Mouse (Mus musculus): Measurements from ENCODE around the gene Myo16.

Gene Myo16

DNA sequence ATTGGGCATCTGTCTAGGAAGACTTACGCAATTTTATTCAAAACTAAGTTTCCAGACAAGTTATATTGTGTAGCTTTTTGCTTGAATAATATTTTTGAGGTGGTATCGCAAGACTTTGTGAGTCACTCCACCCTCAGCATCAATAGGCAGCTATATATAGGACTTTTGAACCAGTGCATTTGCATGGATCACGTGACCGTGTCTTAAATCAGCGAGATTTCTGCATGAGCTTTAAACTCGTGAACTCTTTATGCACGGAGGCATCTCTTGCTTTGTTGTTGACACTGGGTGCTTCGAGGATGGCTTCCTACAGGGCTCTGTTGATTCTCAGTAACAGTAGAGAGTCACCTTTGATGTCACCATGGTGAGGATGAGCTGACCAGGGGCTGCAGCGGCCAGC, 262.2 kb downstream of the Myo16 start:
- DNase-seq, result no peak

DNA sequence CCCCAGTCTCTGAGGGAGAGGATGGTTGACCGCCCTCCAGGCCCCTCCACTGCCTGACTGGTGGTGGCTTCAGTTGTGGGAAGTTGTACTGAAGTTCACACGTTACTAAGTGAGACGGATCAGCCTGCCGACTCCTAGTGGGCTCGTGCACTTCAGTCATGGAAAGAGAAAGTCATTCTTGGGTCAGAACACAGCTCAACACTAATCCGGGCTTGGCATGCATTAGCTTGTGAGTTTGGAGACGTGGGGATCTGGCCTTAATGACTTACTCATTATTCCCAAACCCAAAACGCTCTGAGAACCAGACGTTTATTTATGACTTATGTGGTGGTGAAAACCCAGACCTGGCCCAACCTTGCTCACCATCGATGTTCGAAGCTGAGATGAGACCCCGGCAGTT, 263.1 kb downstream of the Myo16 start:
- no peak for DNase-seq

DNA sequence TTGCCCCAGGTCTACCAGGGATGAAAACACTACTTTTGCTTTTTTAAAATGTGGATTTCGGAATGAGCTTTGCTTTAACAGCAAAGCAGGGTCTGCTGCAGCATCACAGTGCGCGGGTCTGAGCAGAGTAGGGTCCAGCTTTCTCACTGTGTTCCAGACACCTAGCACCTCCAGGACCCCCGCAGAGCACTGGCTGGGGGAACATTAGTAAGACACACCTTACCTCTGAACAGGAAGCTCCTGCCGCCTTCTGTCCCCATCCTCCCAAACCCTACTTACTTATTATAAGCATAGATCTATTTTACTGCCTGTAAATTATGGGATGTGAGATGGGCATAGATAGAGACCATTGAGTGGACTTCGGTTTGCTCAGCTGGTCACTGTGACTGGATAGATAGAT, 263.6 kb downstream of the Myo16 start:
- no peak for DNase-seq

DNA sequence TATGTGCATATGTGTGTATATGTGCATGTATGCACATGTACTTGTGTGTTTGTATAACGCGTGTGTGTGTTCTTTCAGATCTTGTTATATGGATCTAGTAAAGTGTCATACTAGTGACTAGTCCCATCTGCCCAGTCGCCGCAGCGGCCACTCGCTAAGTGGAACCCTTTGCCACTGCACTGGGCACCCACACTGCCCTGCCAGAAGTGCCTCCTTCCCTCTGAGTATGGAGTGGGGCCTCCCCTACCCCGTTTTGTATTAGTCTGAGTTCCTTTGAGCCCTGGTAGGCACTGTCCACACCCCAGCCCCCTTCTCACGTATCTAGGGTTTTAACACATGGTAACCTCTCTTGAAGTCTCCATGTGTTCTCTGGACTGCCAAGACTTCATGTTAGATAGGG, 264.3 kb downstream of the Myo16 start:
- no peak for DNase-seq

DNA sequence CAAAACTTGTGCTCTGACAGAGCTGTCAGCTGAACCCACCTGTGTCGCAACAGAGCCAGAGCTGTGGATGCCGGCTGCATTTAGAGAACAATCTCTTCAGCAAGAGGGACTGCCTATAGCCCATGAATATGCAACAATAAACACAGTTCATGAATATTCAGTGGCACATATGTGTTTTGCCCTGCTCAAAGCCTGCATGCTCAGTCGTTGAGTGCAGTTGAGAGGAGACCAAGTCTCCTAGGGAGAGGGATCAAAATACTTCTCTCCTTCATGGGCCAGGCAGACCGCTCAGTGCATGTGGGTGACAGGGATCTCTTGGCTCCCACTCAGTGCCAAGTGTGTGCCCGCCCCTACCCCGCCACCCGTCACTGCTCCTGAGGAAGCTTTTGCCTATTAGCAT, 265.3 kb downstream of the Myo16 start:
- no peak for DNase-seq

DNA sequence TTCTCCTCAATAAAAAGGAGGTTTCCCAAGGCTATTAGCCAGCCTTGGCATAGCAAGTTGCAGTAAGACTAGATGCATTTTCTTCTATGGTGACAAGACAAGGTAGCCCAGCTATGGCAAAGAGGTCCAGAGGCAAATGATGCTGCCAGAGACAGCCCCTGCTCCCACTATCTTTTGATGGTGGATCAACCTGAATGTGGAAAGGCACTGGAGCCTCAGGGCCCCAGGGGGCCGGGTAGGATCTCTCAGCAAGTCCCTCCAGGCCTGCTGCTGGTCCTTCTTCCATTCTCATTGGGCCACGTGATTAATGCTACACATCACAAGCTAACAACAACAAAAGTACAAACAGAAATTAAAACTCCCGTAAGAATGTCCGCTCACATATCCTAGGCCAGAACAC, 266.0 kb downstream of the Myo16 start:
- DNase-seq, result no peak

DNA sequence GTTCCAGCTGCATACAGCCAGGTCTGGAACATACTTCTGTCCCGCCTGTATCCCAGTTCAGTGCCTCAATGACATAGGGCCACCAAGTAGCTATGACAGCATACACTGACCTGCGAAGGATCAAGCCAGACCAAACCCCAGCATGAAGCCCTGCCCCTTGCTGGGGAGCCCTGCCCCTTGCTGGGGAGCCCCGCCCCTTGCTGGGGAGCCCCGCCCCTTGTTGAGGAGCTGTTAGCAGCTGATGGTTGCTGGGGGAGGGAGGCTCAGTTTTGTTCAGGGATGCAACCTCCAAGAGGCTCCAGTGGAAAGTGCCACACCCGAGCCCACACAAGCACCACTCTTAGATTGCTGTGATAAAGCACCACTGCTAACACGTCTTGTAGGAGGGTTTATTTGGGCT, 266.8 kb downstream of the Myo16 start:
- no peak for DNase-seq

DNA sequence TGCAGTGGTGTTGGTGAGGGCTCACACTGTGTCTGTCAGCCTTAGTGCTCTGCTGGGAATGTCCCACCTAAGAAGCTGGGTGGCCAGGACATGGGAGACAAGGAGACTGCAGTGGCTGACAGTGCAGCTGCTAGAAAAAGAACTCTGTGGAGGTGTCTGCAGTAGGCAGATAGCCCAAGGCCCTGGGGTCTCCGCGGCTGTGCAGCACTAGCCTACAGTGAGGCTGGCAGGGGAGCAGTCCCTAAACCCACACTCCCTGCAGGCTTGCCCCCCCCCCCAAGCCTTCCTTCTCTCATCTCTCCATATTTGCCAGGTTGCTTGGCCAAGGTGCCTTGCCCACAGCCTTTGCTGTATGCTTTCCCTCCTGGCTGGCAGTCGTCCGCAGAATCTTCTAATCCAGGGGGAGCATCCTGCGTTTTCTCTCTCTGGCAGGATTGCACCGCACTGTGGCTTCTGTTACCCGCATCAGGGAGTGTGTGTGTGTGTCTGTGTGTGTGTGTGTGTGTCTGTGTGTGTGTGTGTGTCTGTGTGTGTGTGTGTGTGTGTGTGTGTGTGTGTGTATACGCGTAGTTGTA, 267.9 kb downstream of the Myo16 start:
- no peak for DNase-seq

DNA sequence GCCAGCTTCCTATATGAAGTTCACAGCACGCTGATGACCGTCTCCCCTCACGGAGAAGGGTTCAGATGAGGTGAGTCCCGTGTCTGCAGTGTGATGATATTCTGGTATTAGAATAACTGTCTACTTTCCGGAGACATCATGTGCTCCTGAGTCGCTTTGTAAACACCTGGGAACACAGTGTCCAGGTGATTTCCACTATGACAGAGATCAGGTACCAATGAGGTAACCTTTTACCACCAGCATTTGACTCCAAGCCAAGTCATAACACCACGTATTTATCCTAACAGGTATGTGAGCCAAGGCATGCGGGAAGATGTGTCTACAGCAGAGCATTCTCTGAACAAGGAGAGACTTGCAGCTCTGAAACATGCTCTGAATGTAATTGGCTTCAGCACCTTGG, 281.8 kb downstream of the Myo16 start:
- DNase-seq, result no peak

DNA sequence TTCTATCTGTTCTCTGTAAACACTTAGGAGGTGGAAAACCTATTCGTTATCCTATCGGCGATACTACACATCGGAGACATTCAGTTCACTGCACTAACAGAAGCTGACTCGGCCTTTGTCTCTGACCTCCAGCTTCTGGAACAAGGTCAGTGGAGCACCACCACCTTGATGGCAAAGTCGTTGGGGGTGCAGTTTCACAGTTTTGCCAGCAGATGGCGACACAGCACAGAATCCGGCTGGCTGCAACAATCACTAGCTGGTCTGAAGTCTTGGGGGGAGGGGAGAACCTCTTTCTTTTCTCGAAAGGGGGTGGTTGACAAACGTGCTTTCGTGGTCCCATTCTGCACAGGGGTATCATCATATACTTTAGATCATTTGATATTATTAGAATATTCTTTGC, 285.1 kb downstream of the Myo16 start:
- DNase-seq, result peak; percentile 77

DNA sequence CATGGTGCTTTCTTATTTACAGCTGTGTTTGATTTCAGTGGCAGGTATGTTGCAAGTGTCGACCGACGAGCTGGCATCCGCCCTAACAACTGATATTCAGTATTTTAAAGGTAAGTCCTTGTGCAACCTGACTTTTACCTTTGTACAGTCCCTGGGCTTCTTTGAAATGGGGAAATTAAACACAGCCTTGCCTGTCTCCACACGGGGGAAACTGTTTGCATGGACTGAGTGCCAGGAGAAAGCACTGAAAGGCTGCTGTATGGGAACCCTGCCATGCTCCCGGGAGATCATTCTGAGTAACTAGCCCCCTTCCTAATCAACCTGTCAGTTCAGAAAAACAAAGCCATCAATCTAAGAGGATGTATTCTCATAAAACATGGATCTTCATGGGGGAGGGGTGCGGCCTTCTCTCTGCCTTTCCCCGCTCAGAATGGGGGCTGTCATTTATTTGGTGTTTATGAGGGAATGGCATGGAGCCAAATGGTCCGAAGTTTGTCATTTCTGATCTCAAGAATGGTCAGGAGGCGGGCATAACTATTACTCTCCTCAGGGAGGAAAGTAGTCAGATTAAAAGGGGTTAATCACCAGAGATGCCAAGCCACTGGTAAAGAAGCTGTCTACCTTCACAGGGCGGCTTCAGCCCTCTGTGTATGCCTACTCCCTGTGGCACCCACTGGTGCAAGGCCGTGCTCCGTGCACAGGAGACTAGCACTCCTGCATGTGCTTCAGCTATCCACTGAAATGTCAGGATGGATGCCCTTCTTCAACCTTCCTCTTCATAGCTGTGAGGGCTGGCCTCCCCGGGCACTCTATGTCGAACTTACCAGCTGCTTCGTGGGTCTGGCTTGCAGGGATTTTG, 286.1 kb downstream of the Myo16 start:
- DNase-seq, result no peak

DNA sequence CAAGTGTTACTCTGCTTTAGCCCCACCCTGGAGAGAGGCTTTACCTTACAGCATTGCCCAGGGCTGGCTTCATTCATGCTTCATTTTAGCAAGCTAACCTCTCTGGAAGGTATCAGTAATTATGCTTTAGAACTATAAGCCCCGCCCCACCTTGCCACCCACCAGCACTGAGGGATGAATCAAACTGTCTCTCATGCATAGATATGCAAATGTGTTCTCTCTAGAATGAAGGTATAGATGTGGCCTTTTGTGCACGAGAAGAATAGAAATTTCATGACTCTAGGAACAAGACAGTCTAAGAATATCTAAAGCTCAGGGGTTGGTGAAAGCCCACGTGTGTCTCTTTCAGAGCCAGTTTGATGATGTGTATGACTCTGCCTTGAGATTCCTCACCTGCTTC, 288.9 kb downstream of the Myo16 start:
- DNase-seq, result no peak

DNA sequence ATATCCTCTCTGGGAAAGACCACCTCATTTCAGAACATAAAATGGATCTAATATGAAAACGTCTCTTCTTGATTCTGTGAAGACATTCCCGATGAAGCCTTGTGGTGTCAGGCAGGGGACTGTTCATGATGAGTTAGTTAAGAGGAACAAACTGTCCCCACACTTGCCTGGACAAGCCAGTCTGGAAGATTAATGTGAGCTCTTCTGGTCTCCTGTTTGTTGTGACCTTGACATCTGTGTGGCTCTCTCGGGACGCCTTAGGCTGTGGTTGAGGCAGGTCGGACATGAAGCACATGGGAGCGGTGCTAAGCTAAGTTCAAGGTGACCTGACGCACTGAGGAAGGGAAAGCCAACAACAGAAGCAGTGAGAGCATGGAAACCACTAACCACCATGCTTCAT, 291.3 kb downstream of the Myo16 start:
- DNase-seq, result no peak

DNA sequence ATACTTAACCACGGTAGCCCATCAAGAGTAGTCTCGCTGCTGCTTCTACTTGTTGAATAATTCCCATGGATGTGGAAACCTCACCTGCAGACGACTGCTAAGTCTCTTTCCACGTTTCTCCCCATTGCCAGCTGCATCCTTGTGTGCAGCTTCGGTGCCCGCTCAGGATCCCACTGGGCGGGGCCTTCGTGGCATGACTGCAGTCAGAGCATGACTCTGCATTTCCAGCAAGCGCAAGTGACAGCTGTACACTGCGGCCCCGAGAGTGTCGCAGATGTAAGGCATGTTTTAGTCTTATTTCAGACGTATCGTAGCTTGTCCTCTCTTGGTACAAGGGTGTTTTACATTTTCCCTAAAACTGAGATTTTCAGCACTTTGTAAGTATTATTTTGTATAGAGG, 294.8 kb downstream of the Myo16 start:
- no peak for DNase-seq

DNA sequence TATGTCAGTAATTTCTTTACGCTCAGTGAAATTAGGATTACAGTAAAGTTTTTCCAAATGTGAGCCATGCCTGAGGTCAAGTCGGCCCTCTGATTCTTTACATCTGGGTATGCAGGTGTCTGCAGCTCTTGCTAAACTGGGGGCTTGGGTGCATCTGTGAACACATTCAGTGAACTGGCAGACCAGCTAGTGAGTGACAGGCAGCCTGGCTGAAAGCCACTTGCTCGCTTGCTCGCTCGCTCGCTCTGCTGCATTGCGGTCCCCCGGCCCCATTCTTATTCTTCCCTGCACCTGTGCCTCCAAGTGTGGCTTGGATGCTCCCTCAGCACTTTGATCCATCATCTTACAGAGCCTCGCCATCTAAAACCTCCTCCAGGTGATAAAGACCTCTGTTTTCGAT, 299.3 kb downstream of the Myo16 start:
- DNase-seq, result no peak

DNA sequence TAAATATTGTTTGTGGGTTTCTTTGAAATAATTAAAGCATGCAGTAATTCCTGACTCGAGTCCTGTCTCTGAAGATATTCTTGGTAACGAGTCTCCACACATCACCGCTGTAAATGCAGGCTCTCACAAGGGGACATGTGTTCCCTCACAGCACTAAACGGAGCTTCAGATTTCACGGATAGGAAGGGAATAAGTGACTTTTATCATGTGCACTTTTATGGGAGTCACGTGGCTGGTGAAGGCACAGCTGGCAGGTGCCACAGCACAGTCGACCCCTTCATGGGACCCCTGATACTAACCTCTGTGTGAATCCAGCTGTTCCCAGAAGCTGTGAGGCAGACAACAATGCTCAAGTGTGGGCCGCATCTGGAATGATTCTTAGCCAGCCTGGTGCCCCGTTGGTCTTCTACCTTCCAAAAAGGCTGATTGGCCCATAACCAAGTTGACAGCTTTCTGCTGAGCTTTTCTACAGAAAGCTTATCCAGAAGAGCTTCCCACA, 304.5 kb downstream of the Myo16 start:
- DNase-seq, result no peak

DNA sequence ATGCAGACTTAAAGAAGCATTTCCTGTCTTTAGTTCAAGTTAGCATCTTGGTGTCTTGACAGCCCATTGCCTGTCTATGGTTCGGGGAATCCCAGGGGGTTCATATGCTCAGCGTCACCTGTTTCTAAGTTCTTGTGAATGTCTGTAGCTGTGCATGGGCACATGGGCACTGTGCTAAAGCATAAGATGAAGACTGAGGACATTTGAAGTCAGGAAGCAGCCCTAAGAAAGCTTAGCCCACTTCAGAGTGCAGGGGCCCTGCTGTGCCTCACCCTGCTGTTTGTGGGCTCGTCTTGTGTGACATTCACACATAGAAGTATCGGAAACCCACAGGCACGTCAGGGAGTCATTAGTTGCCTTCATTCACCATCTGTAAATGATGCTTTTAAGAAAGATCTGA, 308.6 kb downstream of the Myo16 start:
- no peak for DNase-seq

DNA sequence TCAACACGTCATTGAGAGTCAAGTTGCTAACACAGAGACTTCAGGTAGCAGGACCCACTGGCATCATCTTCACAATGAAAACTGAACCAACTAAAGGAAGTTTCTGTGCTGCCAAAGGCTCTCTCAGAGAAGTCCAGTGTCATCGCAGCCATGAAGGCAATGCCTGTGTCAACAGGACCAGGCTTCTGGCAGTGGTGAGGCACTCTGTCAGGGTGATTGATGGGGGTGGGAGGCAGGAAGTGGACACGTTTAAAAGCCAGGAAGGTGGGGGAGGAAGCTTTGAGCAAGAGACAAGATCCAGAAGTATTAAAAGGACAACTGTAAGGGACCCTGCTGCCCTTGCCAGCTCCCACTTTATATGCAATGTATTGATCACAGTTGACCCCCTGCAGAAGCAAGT, 314.8 kb downstream of the Myo16 start:
- no peak for DNase-seq

DNA sequence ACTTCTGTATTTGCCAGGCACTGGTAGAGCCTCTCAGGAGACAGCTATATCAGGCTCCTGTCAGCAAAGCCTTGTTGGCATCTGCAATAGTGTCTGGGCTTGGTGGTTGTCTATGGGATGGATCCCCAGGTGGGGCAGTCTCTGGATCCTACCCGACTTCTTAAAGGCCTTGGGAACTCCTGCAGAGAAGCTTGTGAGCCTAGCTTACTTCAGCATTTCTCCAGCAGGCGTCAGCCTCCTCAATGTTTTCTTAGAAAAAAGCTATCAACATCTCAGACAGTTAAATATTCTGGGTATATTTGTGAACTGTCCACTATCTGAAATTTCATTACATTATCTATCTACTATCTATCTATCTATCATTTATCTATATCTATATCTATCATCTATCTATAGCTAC, 315.9 kb downstream of the Myo16 start:
- DNase-seq, result no peak

DNA sequence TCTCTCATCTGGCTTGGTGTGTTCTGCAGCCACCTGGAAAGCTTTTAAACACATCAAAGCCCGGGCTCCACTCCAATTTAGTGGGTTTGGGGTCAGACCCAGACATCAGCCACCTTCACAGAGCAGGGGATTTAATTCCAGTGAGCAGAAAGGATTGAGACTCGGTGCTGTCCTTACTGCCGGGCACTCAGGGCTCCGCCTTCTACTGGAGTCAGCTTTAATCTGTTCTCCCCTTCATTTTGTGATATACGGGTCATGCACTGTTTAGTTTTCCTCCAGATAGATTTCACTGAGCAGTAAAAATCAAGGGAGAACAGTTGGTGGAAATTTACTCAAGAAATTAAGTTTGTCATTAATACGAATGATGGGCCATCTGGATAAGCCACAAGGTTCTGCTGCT, 316.6 kb downstream of the Myo16 start:
- DNase-seq, result no peak

DNA sequence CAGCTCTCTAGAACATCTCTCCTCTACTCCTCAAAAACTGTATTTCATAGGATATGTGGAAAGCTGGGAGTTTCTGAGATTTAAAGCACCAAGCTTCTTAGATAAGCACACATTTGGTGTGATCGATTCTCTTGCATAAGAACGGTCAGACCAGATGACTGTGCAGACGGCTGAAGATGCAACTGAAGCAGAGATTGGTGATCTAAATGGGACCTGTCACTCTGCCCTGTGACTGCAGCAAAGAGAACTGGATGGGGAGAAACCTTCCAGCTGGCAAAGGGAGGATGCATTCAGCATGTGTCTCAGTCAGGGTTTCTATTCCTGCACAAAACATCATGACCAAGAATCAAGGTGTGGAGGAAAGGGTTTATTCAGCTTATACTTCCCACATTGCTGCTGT, 318.7 kb downstream of the Myo16 start:
- DNase-seq, result no peak

DNA sequence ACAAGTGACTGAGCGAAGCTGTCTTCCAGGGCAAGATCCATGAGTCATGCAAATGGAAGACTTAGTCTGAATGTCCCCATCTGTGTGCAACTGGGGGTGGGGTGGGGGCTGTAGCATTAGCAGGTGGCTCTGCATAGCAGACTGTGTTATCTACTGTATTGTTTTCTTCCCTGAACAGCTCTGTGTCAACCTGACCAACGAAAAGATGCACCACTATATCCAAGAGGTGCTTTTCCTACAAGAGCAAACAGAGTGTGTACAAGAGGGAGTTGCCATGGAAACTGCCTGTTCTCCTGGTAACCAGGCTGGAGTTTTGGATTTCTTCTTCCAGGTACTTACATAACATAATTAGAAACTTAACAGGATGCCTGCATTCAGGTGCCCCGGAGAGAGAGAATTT, 320.7 kb downstream of the Myo16 start:
- peak; percentile 52 for DNase-seq

DNA sequence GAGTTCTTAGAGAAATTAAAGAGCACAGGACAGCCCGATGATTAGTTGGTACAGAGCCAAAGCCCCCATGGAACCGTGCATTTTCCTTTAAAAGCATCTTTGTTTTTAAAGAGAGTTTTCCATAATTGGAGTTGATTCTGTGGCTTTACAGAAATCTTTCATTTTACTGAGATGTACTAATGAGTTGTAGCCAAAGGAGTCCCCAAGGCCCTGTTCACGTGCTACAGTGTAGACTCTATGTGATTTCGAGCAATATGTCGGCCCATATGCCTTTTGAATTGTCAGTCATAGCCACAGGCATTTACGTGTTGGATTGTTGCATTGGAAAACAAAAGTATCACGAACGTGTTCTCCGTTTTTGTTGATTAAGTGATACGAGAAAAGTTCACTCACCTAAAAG, 325.3 kb downstream of the Myo16 start:
- DNase-seq, result no peak

DNA sequence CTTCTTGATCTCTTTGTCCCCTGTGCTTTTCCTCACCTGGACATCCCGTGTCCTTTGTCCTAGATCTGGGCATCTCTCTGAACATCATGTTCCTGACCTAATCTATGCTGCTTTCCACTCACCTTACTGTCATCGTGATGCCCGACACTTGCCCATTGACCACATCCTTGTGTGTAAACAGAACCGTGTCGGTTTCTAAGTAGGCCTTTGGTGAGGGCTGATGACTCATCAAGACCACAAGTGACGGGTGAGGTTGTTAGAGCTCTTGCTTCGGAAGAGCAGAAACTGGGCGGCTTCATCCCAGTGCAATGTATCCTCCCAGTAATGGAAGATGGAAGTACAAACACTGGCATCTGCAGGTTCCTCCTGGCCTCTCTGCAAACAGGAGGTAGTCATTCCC, 327.1 kb downstream of the Myo16 start:
- DNase-seq, result no peak

DNA sequence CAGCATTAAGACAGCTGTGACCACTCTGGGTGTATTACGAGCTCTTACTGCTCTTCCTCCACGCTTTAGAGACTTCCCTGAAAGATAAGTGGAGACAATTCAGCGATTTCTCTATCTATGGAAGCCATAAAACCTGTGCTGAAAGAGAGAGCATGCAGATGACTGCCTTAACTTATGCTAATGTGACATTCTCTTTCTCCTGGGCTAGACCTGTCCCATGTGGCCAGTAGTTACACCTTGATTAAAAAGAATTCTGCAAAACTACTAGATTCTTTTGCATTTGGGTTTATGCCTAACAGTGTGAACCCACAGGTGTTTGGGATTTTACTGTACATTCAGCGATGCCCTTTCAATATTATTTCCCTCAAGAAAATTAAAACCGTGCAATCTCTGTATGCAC, 328.4 kb downstream of the Myo16 start:
- DNase-seq, result no peak

Data from right cerebral cortex, postnatal 25 days (tissue).